17 mouse cellular contexts compared by ENCODE assay signal in the genomic region with DNA sequence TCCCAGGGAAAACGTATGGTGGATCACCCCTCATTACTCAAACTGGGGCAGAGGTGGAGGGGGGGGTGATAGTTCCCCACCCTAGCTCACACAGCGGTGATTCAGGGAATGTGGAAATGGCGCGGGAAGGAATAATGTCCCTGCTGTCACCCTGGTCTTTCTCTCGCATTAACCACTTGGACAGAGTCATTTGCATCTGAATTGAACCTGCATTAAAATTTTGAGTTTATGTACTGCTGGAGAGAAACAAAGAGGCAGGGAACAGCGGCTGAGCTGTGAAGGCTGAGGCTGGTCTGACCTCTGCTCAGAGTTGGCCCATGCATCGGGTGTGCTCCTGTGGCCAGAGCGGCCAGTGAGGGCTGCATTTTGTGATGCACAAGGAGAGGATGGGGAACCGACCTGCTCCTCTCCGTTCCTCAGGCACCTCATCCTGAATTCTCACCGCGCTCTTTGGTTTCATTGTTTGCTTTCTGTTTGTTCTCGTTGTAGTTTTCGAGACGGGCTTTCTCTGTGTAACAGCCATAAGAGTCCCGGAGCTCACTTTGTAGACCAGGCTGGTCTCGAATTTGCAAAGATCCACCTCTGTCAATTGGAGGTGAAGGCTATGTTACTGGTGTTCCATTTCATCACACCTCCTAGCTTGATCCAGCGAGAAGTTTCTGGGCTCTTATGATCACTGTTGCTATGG.
DNase-seq lines count a peak whose midpoint lies in the region; ATAC-seq and TF ChIP-seq lines count a peak whose summit lies in the region.
"Had no signal": no experiment of that assay in that cellular context is flagged by ENCODE, and none has a peak within 500 bp of the region (broad histone marks: within the 10 kb centered on the region; RNA-seq: fewer than 3 reads in every experiment).

No protein-coding gene starts in this region.

- H3K4me2 ChIP-seq in neural tube, embryonic 11.5 days (ENCODE audit: low read depth): no peak overlapping the region
- peak overlapping the region; percentile 31 for H3K4me2 ChIP-seq in forebrain, embryonic 15.5 days (replicated peaks)
- H3K4me2 ChIP-seq in hindbrain, postnatal 0 days (ENCODE audit: low read depth, low read length): peak overlapping the region; percentile 21; the same call in 1 of the 2 replicates
- H3K4me2 ChIP-seq: embryonic facial prominence, embryonic 13.5 days; liver, embryonic 15.5 days had no signal

- DNase-seq in neural tube, embryonic 11.5 days (ENCODE audit: low spot score): peak; percentile 51
- DNase-seq in neural tube, embryonic 10.5 days (ENCODE audit: extremely low spot score, low spot score): no peak
- DNase-seq in hindbrain, postnatal 0 days (ENCODE audit: low spot score): no peak
- DNase-seq in right cerebral cortex, postnatal 10 days (ENCODE audit: low spot score in 2 of 2): no peak
- DNase-seq in urinary bladder, adult 2 months (ENCODE audit: low spot score): no peak
- DNase-seq in spleen, postnatal 14 days (ENCODE audit: low spot score in 2 of 2): no peak
- DNase-seq: adrenal gland, postnatal 25 days; cerebellum, postnatal 10 days; gastrocnemius, adult 2 months; heart, adult 2 months; lung, postnatal 10 days had no signal

- peak; percentile 67 for ATAC-seq in neural tube, embryonic 11.5 days (ENCODE audit: insufficient read depth, low FRiP score, low TSS enrichment)
- ATAC-seq in forebrain, embryonic 15.5 days (replicated peaks): 0 out of 2 replicates have a peak, but pooled peaks have one; percentile 55
- ATAC-seq in hindbrain, postnatal 0 days: no peak
- ATAC-seq: activated CD4-positive, CD25-positive, alpha-beta regulatory T cell, adult 4 months; inflammation-experienced regulatory T-cells, adult 6 months had no signal

- 53% methylated on average over 18 of the region's 18 CpGs for WGBS in neural tube, embryonic 11.5 days
- 15% methylated on average over 18 of the region's 18 CpGs for WGBS in forebrain, embryonic 15.5 days
- WGBS in hindbrain, postnatal 0 days: 24% methylated on average over 18 of the region's 18 CpGs

- H3K9ac ChIP-seq in neural tube, embryonic 11.5 days (ENCODE audit: low read length): no peak overlapping the region
- 0 out of 2 replicates have a peak overlapping the region, but pooled peaks have one; percentile 15 for H3K9ac ChIP-seq in forebrain, embryonic 15.5 days (replicated peaks)
- H3K9ac ChIP-seq in hindbrain, postnatal 0 days (replicated peaks; ENCODE audit: low read length): no peak overlapping the region
- H3K9ac ChIP-seq: embryonic facial prominence, embryonic 13.5 days; liver, embryonic 15.5 days had no signal

- no peaks in the 10 kb centered on the region for H3K9me3 ChIP-seq in neural tube, embryonic 11.5 days (ENCODE audit: control insufficient read depth, low read length)
- no peaks in the 10 kb centered on the region for H3K9me3 ChIP-seq in forebrain, embryonic 15.5 days
- no peaks in the 10 kb centered on the region for H3K9me3 ChIP-seq in hindbrain, postnatal 0 days (ENCODE audit: low read length)
- H3K9me3 ChIP-seq: embryonic facial prominence, embryonic 13.5 days; limb, embryonic 10.5 days; liver, embryonic 15.5 days had no signal

- no peaks in the 10 kb centered on the region for H3K36me3 ChIP-seq in neural tube, embryonic 11.5 days (ENCODE audit: control insufficient read depth, insufficient read depth, low read length)
- no peaks in the 10 kb centered on the region for H3K36me3 ChIP-seq in forebrain, embryonic 15.5 days
- no peaks in the 10 kb centered on the region for H3K36me3 ChIP-seq in hindbrain, postnatal 0 days (ENCODE audit: insufficient read depth, low read length)
- H3K36me3 ChIP-seq: embryonic facial prominence, embryonic 13.5 days; limb, embryonic 10.5 days; liver, embryonic 15.5 days had no signal

- H3K27me3 ChIP-seq in neural tube, embryonic 11.5 days (ENCODE audit: control insufficient read depth, insufficient read depth, low read length): no peaks in the 10 kb centered on the region
- no peaks in the 10 kb centered on the region for H3K27me3 ChIP-seq in forebrain, embryonic 15.5 days
- H3K27me3 ChIP-seq in hindbrain, postnatal 0 days (ENCODE audit: insufficient read depth, low read length): no peaks in the 10 kb centered on the region
- H3K27me3 ChIP-seq: embryonic facial prominence, embryonic 13.5 days; liver, embryonic 15.5 days had no signal

- peaks cover 3% of the 10 kb centered on the region for H3K4me1 ChIP-seq in neural tube, embryonic 11.5 days (ENCODE audit: control insufficient read depth, insufficient read depth, low read length)
- H3K4me1 ChIP-seq in forebrain, embryonic 15.5 days: peaks cover 18% of the 10 kb centered on the region
- no peaks in the 10 kb centered on the region for H3K4me1 ChIP-seq in hindbrain, postnatal 0 days (ENCODE audit: insufficient read depth, low read length)
- H3K4me1 ChIP-seq: embryonic facial prominence, embryonic 13.5 days; liver, embryonic 15.5 days had no signal

- TF ChIP-seq CTCF in hindbrain, postnatal 0 days (IDR thresholded peaks at IDR 0.05; ENCODE audit: low read depth): no peak

- no peak overlapping the region for H3K4me3 ChIP-seq in neural tube, embryonic 11.5 days (ENCODE audit: low read depth, low read length)
- H3K4me3 ChIP-seq in forebrain, embryonic 15.5 days: no peak overlapping the region
- H3K4me3 ChIP-seq in hindbrain, postnatal 0 days (ENCODE audit: low read length): no peak overlapping the region
- H3K4me3 ChIP-seq: embryonic facial prominence, embryonic 13.5 days; gastrocnemius, adult 2 months; heart, adult 2 months; limb, embryonic 10.5 days; liver, embryonic 15.5 days had no signal

- no peak overlapping the region for H3K27ac ChIP-seq in neural tube, embryonic 11.5 days (ENCODE audit: low read depth, low read length)
- H3K27ac ChIP-seq in forebrain, embryonic 15.5 days (replicated peaks): peak overlapping the region; percentile 66
- H3K27ac ChIP-seq in hindbrain, postnatal 0 days: no peak overlapping the region
- H3K27ac ChIP-seq: embryonic facial prominence, embryonic 13.5 days; gastrocnemius, adult 2 months; heart, adult 2 months; limb, embryonic 10.5 days; liver, embryonic 15.5 days had no signal
